Mouse (Mus musculus): ENCODE results near the gene Pam.

The Pam gene

GRCm38 (mm10) chr1:97916218-97916970 is 179.1 kb downstream of the Pam start:
- in situ Hi-C loops (cut with MboI, MseI), result no loop called here

GRCm38 (mm10) chr1:97915726-97916125 is 179.7 kb downstream of the Pam start:
- in situ Hi-C loops (cut with MboI, MseI), result no loop called here

- in situ Hi-C loops (cut with MboI, MseI), result no loop called here
Observed at GRCm38 (mm10) chr1:97910874-97911273, 184.6 kb downstream of the Pam start.

- in situ Hi-C loops (cut with MboI, MseI), result no loop called here
Observed at GRCm38 (mm10) chr1:97909561-97909960, 185.9 kb downstream of the Pam start.

- in situ Hi-C loops (cut with MboI, MseI), result no loop called here
Observed at GRCm38 (mm10) chr1:97908736-97909135, 186.7 kb downstream of the Pam start.

GRCm38 (mm10) chr1:97903912-97904460 is 191.5 kb downstream of the Pam start:
- in situ Hi-C loops (cut with MboI, MseI), result no loop called here

GRCm38 (mm10) chr1:97902830-97903229 is 192.6 kb downstream of the Pam start:
- in situ Hi-C loops (cut with MboI, MseI), result no loop called here

GRCm38 (mm10) chr1:97900559-97901153 is 194.8 kb downstream of the Pam start:
- in situ Hi-C loops (cut with MboI, MseI), result no loop called here

GRCm38 (mm10) chr1:97887511-97887910 is 207.9 kb downstream of the Pam start:
- in situ Hi-C loops (cut with MboI, MseI), result no loop called here

GRCm38 (mm10) chr1:97883498-97883897 is 211.9 kb downstream of the Pam start:
- in situ Hi-C loops (cut with MboI, MseI), result no loop called here

- in situ Hi-C loops (cut with MboI, MseI), result loop anchor here in 1 of 2 experiments (5.0 kb wide), 1 partner anchor 45 kb away; no protein-coding TSS in a partner anchor
Observed at GRCm38 (mm10) chr1:97877037-97877436, 218.4 kb downstream of the Pam start.

GRCm38 (mm10) chr1:97873490-97874054 is 221.9 kb downstream of the Pam start:
- in situ Hi-C loops (cut with MboI, MseI), result no loop called here

GRCm38 (mm10) chr1:97872493-97872892 is 223.0 kb downstream of the Pam start:
- in situ Hi-C loops (cut with MboI, MseI), result no loop called here

- in situ Hi-C loops (cut with MboI, MseI), result no loop called here
Observed at GRCm38 (mm10) chr1:97872072-97872471, 223.4 kb downstream of the Pam start.

- in situ Hi-C loops (cut with MboI, MseI), result no loop called here
Observed at GRCm38 (mm10) chr1:97864135-97864534, 231.3 kb downstream of the Pam start.

- in situ Hi-C loops (cut with MboI, MseI), result no loop called here
Observed at GRCm38 (mm10) chr1:97863140-97863539, 232.3 kb downstream of the Pam start.

GRCm38 (mm10) chr1:97862734-97863133 is 232.7 kb downstream of the Pam start:
- in situ Hi-C loops (cut with MboI, MseI), result no loop called here

- in situ Hi-C loops (cut with MboI, MseI), result no loop called here
Observed at GRCm38 (mm10) chr1:97854256-97854655, 241.2 kb downstream of the Pam start.

GRCm38 (mm10) chr1:97851601-97852175 is 243.8 kb downstream of the Pam start:
- in situ Hi-C loops (cut with MboI, MseI), result no loop called here

GRCm38 (mm10) chr1:97848601-97849241 is 246.7 kb downstream of the Pam start:
- in situ Hi-C loops (cut with MboI, MseI), result no loop called here

- in situ Hi-C loops (cut with MboI, MseI), result no loop called here
Observed at GRCm38 (mm10) chr1:97843220-97843992, 252.0 kb downstream of the Pam start.
